Mouse (Mus musculus) hindbrain, embryonic 16.5 days (tissue): ENCODE measurements around the gene Cbr4. TPM values are rescaled to one million over a fixed set of nuclear protein-coding genes. Genes with fewer than 3 reads are reported as not detected.

Experiments used
- ATAC-seq: fragments of 200-750 bp; cut with Nextera tagmentation; 2 replicates; pipeline ENCODE4 v1.8.0; 2017; ENCODE audit warnings: moderate TSS enrichment, moderate library complexity
- H3K27ac ChIP-seq: fragments of 300-500 bp; sonication (generic); 2 replicates; pipeline ENCODE4 v1.5.1; 2014; ENCODE audit warnings: low read depth, mild to moderate bottlenecking, control low read depth, low read length, moderate library complexity
- H3K27me3 ChIP-seq: fragments of 300-500 bp; sonication (generic); replicated peaks from 2 replicates; pipeline ENCODE4 v1.6.1; 2014; ENCODE audit warnings: low read length; ENCODE audit not compliant: control insufficient read depth, insufficient read depth
- H3K36me3 ChIP-seq: fragments of 300-500 bp; sonication (generic); 2 replicates; pipeline ENCODE4 v1.6.1; 2014; ENCODE audit warnings: mild to moderate bottlenecking, low read length, moderate library complexity, mixed read lengths; ENCODE audit not compliant: control insufficient read depth, insufficient read depth
- H3K4me1 ChIP-seq: fragments of 300-500 bp; sonication (generic); 2 replicates; pipeline ENCODE4 v1.6.1; 2014; ENCODE audit warnings: low read depth, low read length; ENCODE audit not compliant: control insufficient read depth, insufficient read depth
- H3K4me2 ChIP-seq: fragments of 300-500 bp; sonication (generic); 2 replicates; pipeline ENCODE4 v1.6.1; 2014; ENCODE audit warnings: mild to moderate bottlenecking, low read length, control low read depth, moderate library complexity
- H3K4me3 ChIP-seq: fragments of 300-500 bp; sonication (generic); 2 replicates; pipeline ENCODE4 v1.5.1; 2014; ENCODE audit warnings: mild to moderate bottlenecking, low read length, control low read depth, moderate library complexity
- H3K9ac ChIP-seq: fragments of 300-500 bp; sonication (generic); 2 replicates; pipeline ENCODE4 v1.6.1; 2014; ENCODE audit warnings: low read depth, mild to moderate bottlenecking, control low read depth, low read length, moderate library complexity
- H3K9me3 ChIP-seq: fragments of 300-500 bp; sonication (generic); 2 replicates; pipeline ENCODE4 v1.6.1; 2014; ENCODE audit warnings: mild to moderate bottlenecking, low read length, moderate library complexity; ENCODE audit not compliant: control insufficient read depth
- WGBS: fragments of 180-500 bp; shearing (Covaris S2); extraction: QIAGEN DNeasy Blood & Tissue Kit; methylation state at CpG from one replicate; pipeline ENCODE4 v1.1.7; 2014; 5-methylcytosine and 5-hydroxymethylcytosine counted together
- polyA plus RNA-seq: library from polyadenylated mRNA; unstranded; fragments of >200 nt; fragmentation: Nextera tagmentation; extraction: Ambion mirVana; gene quantifications from 2 replicates; pipeline ENCODE4 v1.2.1, GENCODE M21; 2015

Gene Cbr4
- polyA plus RNA-seq, result 19.7 and 21.1 TPM in 2 replicates

- ATAC-seq, result peak; percentile 97
- no peaks in the 10 kb centered on the region for H3K9me3 ChIP-seq
- peak within 1 kb of the TSS; percentile 89 for H3K4me2 ChIP-seq
- peak within 1 kb of the TSS; percentile 86 for H3K9ac ChIP-seq
- H3K27me3 ChIP-seq, result no peaks in the 10 kb centered on the region
- WGBS, result 1% methylated on average over 29 of the region's 29 CpGs
- no peaks in the 10 kb centered on the region for H3K36me3 ChIP-seq
- peak within 1 kb of the TSS; percentile 95 for H3K27ac ChIP-seq
- H3K4me1 ChIP-seq, result peaks cover 6% of the 10 kb centered on the region
- peak within 1 kb of the TSS; percentile 69 for H3K4me3 ChIP-seq
Observed at GRCm38 (mm10) chr8:61487597-61488156, at the start of gene Cbr4. Cbr4 (plus strand) TSS chr8:61487734.

GRCm38 (mm10) chr8:61442988-61443387 lies 44.5 kb upstream of the Cbr4 start:
- Histone ChIP-seq H3K36me3 (no peaks in the 10 kb centered on the region), H3K27ac (no peak overlapping the region), H3K4me3 (no peak overlapping the region), H3K4me1 (peaks cover 3% of the 10 kb centered on the region), H3K9me3 (no peaks in the 10 kb centered on the region), H3K27me3 (no peaks in the 10 kb centered on the region), H3K4me2 (no peak overlapping the region), H3K9ac (no peak overlapping the region)
- 68% methylated on average over 3 of the region's 3 CpGs for WGBS
- peak; percentile 28; the same call in 1 of the 2 replicates for ATAC-seq

GRCm38 (mm10) chr8:61444358-61444757 lies 43.2 kb upstream of the Cbr4 start:
- WGBS, result 23% methylated on average over 3 of the region's 3 CpGs
- H3K4me3 ChIP-seq, result no peak overlapping the region
- H3K9ac ChIP-seq, result no peak overlapping the region
- H3K27ac ChIP-seq, result no peak overlapping the region
- no peaks in the 10 kb centered on the region for H3K9me3 ChIP-seq
- peaks cover 3% of the 10 kb centered on the region for H3K4me1 ChIP-seq
- no peaks in the 10 kb centered on the region for H3K36me3 ChIP-seq
- ATAC-seq, result no peak
- H3K4me2 ChIP-seq, result no peak overlapping the region
- H3K27me3 ChIP-seq, result no peaks in the 10 kb centered on the region

- no peaks in the 10 kb centered on the region for H3K27me3 ChIP-seq
- 0 out of 2 replicates have a peak overlapping the region, but pooled peaks have one; percentile 31 for H3K27ac ChIP-seq
- 18% methylated on average over 15 of the region's 15 CpGs for WGBS
- no peak overlapping the region for H3K9ac ChIP-seq
- H3K4me2 ChIP-seq, result peak overlapping the region; percentile 52
- peak; percentile 79 for ATAC-seq
- H3K4me3 ChIP-seq, result peak overlapping the region; percentile 18; the same call in 1 of the 2 replicates
- no peaks in the 10 kb centered on the region for H3K9me3 ChIP-seq
- no peaks in the 10 kb centered on the region for H3K36me3 ChIP-seq
- peaks cover 3% of the 10 kb centered on the region for H3K4me1 ChIP-seq
Observed at GRCm38 (mm10) chr8:61446329-61446728, 41.2 kb upstream of the Cbr4 start.

GRCm38 (mm10) chr8:61448100-61448499 lies 39.4 kb upstream of the Cbr4 start:
- ATAC-seq, result no peak
- 76% methylated on average over 2 of the region's 2 CpGs for WGBS
- H3K9me3 ChIP-seq, result no peaks in the 10 kb centered on the region
- peaks cover 3% of the 10 kb centered on the region for H3K4me1 ChIP-seq
- no peak overlapping the region for H3K9ac ChIP-seq
- no peaks in the 10 kb centered on the region for H3K36me3 ChIP-seq
- H3K4me2 ChIP-seq, result no peak overlapping the region
- no peak overlapping the region for H3K4me3 ChIP-seq
- H3K27me3 ChIP-seq, result no peaks in the 10 kb centered on the region
- no peak overlapping the region for H3K27ac ChIP-seq

- Histone ChIP-seq H3K36me3 (no peaks in the 10 kb centered on the region), H3K27me3 (no peaks in the 10 kb centered on the region), H3K4me3 (no peak overlapping the region), H3K27ac (no peak overlapping the region), H3K9me3 (no peaks in the 10 kb centered on the region), H3K4me2 (no peak overlapping the region), H3K9ac (no peak overlapping the region), H3K4me1 (peaks cover 3% of the 10 kb centered on the region)
- ATAC-seq, result no peak
- 72% methylated on average over 5 of the region's 5 CpGs for WGBS
Observed at GRCm38 (mm10) chr8:61448881-61449280, 38.7 kb upstream of the Cbr4 start.

- no peaks in the 10 kb centered on the region for H3K36me3 ChIP-seq
- H3K27me3 ChIP-seq, result no peaks in the 10 kb centered on the region
- H3K4me2 ChIP-seq, result no peak overlapping the region
- H3K4me3 ChIP-seq, result no peak overlapping the region
- no peak overlapping the region for H3K27ac ChIP-seq
- WGBS, result 84% methylated on average over 9 of the region's 9 CpGs
- no peak overlapping the region for H3K9ac ChIP-seq
- H3K9me3 ChIP-seq, result no peaks in the 10 kb centered on the region
- H3K4me1 ChIP-seq, result peaks cover 3% of the 10 kb centered on the region
- ATAC-seq, result no peak
Observed at GRCm38 (mm10) chr8:61450916-61451575, 36.5 kb upstream of the Cbr4 start.

- ATAC-seq, result peak; percentile 55; the same call in 1 of the 2 replicates
- 58% methylated on average over 8 of the region's 8 CpGs for WGBS
- H3K9me3 ChIP-seq, result no peaks in the 10 kb centered on the region
- peaks cover 3% of the 10 kb centered on the region; the same call in 1 of the 2 replicates for H3K4me1 ChIP-seq
- no peak overlapping the region for H3K9ac ChIP-seq
- no peaks in the 10 kb centered on the region for H3K36me3 ChIP-seq
- H3K27ac ChIP-seq, result no peak overlapping the region
- no peak overlapping the region for H3K4me3 ChIP-seq
- no peak overlapping the region for H3K4me2 ChIP-seq
- no peaks in the 10 kb centered on the region for H3K27me3 ChIP-seq
Observed at GRCm38 (mm10) chr8:61451721-61452337, 35.7 kb upstream of the Cbr4 start.

- H3K27me3 ChIP-seq, result no peaks in the 10 kb centered on the region
- no peak for ATAC-seq
- no peak overlapping the region for H3K27ac ChIP-seq
- H3K4me2 ChIP-seq, result no peak overlapping the region
- no peak overlapping the region for H3K9ac ChIP-seq
- WGBS, result 81% methylated on average over 7 of the region's 7 CpGs
- H3K9me3 ChIP-seq, result no peaks in the 10 kb centered on the region
- no peaks in the 10 kb centered on the region for H3K36me3 ChIP-seq
- no peaks in the 10 kb centered on the region for H3K4me1 ChIP-seq
- no peak overlapping the region for H3K4me3 ChIP-seq
Observed at GRCm38 (mm10) chr8:61459763-61460162, 27.8 kb upstream of the Cbr4 start.
